Mouse (Mus musculus) stomach, embryonic 15.5 days (tissue): Measurements from ENCODE around the gene Sncb. TPM values are rescaled to one million over a fixed set of nuclear protein-coding genes. Genes with fewer than 3 reads are reported as not detected.

Source experiments
- ATAC-seq: fragments of 200-750 bp; cut with Nextera tagmentation; 2 replicates; pipeline ENCODE4 v1.8.0; 2017; ENCODE audit warnings: low read depth, moderate number of reproducible peaks, moderate TSS enrichment; ENCODE audit not compliant: insufficient read depth, low FRiP score
- H3K27ac ChIP-seq: fragments of 300-500 bp; sonication (generic); 2 replicates; pipeline ENCODE4 v1.5.1; 2015; ENCODE audit warnings: mild to moderate bottlenecking, inconsistent platforms
- H3K27me3 ChIP-seq: fragments of 300-500 bp; sonication (generic); replicated peaks from 2 replicates; pipeline ENCODE4 v1.6.1; 2015; ENCODE audit warnings: inconsistent platforms
- H3K36me3 ChIP-seq: fragments of 300-500 bp; sonication (generic); 2 replicates; pipeline ENCODE4 v1.6.1; 2015; ENCODE audit warnings: inconsistent platforms
- H3K4me1 ChIP-seq: fragments of 300-500 bp; sonication (generic); 2 replicates; pipeline ENCODE4 v1.6.1; 2015; ENCODE audit warnings: inconsistent platforms
- H3K4me2 ChIP-seq: fragments of 300-500 bp; sonication (generic); 2 replicates; pipeline ENCODE4 v1.6.1; 2015; ENCODE audit warnings: mild to moderate bottlenecking, inconsistent platforms
- H3K4me3 ChIP-seq: fragments of 300-500 bp; sonication (generic); replicated peaks from 2 replicates; pipeline ENCODE4 v1.5.1; 2015; ENCODE audit warnings: inconsistent platforms
- H3K9ac ChIP-seq: fragments of 300-500 bp; sonication (generic); 2 replicates; pipeline ENCODE4 v1.6.1; 2015; ENCODE audit warnings: inconsistent platforms
- H3K9me3 ChIP-seq: fragments of 300-500 bp; sonication (generic); 2 replicates; pipeline ENCODE4 v1.6.1; 2016; ENCODE audit warnings: inconsistent platforms
- WGBS: fragments of 180-500 bp; shearing (Covaris S2); methylation state at CpG from one replicate; pipeline ENCODE4 v1.1.7; 2015; 5-methylcytosine and 5-hydroxymethylcytosine counted together
- polyA plus RNA-seq: library from polyadenylated mRNA; unstranded; fragments of >200 nt; fragmentation: Nextera tagmentation; extraction: Ambion mirVana; gene quantifications from 2 replicates; pipeline ENCODE4 v1.2.1, GENCODE M21; 2015

Sncb gene
- 0.21 and 0.37 TPM in 2 replicates for polyA plus RNA-seq

- peaks cover 49% of the 10 kb centered on the region for H3K27me3 ChIP-seq
- H3K27ac ChIP-seq: no peak within 1 kb of the TSS
- H3K36me3 ChIP-seq: no peaks in the 10 kb centered on the region
- no peak for ATAC-seq
- H3K9me3 ChIP-seq: no peaks in the 10 kb centered on the region
- H3K4me1 ChIP-seq: peaks cover 4% of the 10 kb centered on the region; the same call in 1 of the 2 replicates
- H3K4me2 ChIP-seq: peak within 1 kb of the TSS; percentile 43
- WGBS: 1% methylated on average over 35 of the region's 35 CpGs
- H3K9ac ChIP-seq: no peak within 1 kb of the TSS
- H3K4me3 ChIP-seq: peak within 1 kb of the TSS; percentile 23
These were observed at the start of gene Sncb for GRCm38 (mm10) chr13:54766192-54766768. Sncb (minus strand) TSS chr13:54766595.

GRCm38 (mm10) chr13:54813381-54813780 is 47.0 kb upstream of the Sncb start:
- Histone ChIP-seq H3K9me3 (no peaks in the 10 kb centered on the region), H3K4me3 (no peak overlapping the region), H3K9ac (no peak overlapping the region), H3K27ac (no peak overlapping the region), H3K4me2 (no peak overlapping the region), H3K4me1 (no peaks in the 10 kb centered on the region), H3K36me3 (no peaks in the 10 kb centered on the region), H3K27me3 (no peaks in the 10 kb centered on the region)
- WGBS: 76% methylated on average over 9 of the region's 9 CpGs
- ATAC-seq: no peak

GRCm38 (mm10) chr13:54811476-54811875 is 45.1 kb upstream of the Sncb start:
- 0 out of 2 replicates have a peak, but pooled peaks cover under 1% of the 10 kb centered on the region for H3K27me3 ChIP-seq
- no peak overlapping the region for H3K4me3 ChIP-seq
- 56% methylated on average over 7 of the region's 7 CpGs for WGBS
- H3K27ac ChIP-seq: no peak overlapping the region
- no peak for ATAC-seq
- H3K36me3 ChIP-seq: no peaks in the 10 kb centered on the region
- H3K9ac ChIP-seq: no peak overlapping the region
- no peak overlapping the region for H3K4me2 ChIP-seq
- no peaks in the 10 kb centered on the region for H3K4me1 ChIP-seq
- H3K9me3 ChIP-seq: no peaks in the 10 kb centered on the region

- no peaks in the 10 kb centered on the region for H3K9me3 ChIP-seq
- H3K9ac ChIP-seq: no peak overlapping the region
- H3K27me3 ChIP-seq: 0 out of 2 replicates have a peak, but pooled peaks cover 9% of the 10 kb centered on the region
- ATAC-seq: no peak
- no peak overlapping the region for H3K4me2 ChIP-seq
- WGBS: 70% methylated on average over 12 of the region's 12 CpGs
- H3K4me3 ChIP-seq: no peak overlapping the region
- no peaks in the 10 kb centered on the region for H3K4me1 ChIP-seq
- H3K36me3 ChIP-seq: no peaks in the 10 kb centered on the region
- no peak overlapping the region for H3K27ac ChIP-seq
These were observed 41.7 kb upstream of the Sncb start for GRCm38 (mm10) chr13:54808067-54808466.

- H3K4me1 ChIP-seq: no peaks in the 10 kb centered on the region
- no peaks in the 10 kb centered on the region for H3K36me3 ChIP-seq
- WGBS: 32% methylated on average over 13 of the region's 13 CpGs
- H3K27me3 ChIP-seq: 0 out of 2 replicates have a peak, but pooled peaks cover 9% of the 10 kb centered on the region
- no peak overlapping the region for H3K4me3 ChIP-seq
- H3K9me3 ChIP-seq: no peaks in the 10 kb centered on the region
- no peak for ATAC-seq
- no peak overlapping the region for H3K4me2 ChIP-seq
- no peak overlapping the region for H3K9ac ChIP-seq
- no peak overlapping the region for H3K27ac ChIP-seq
These were observed 40.1 kb upstream of the Sncb start for GRCm38 (mm10) chr13:54806434-54806976.

GRCm38 (mm10) chr13:54805134-54805838 is 38.9 kb upstream of the Sncb start:
- WGBS: 38% methylated on average over 21 of the region's 21 CpGs
- no peak overlapping the region for H3K4me2 ChIP-seq
- H3K4me3 ChIP-seq: no peak overlapping the region
- H3K27ac ChIP-seq: no peak overlapping the region
- no peak overlapping the region for H3K9ac ChIP-seq
- H3K36me3 ChIP-seq: no peaks in the 10 kb centered on the region
- no peaks in the 10 kb centered on the region for H3K4me1 ChIP-seq
- H3K27me3 ChIP-seq: 0 out of 2 replicates have a peak, but pooled peaks cover 9% of the 10 kb centered on the region
- no peaks in the 10 kb centered on the region for H3K9me3 ChIP-seq
- ATAC-seq: no peak

- ATAC-seq: no peak
- Histone ChIP-seq H3K4me2 (no peak overlapping the region), H3K27ac (no peak overlapping the region), H3K9me3 (no peaks in the 10 kb centered on the region), H3K4me1 (peaks cover 2% of the 10 kb centered on the region; the same call in 1 of the 2 replicates), H3K27me3 (0 out of 2 replicates have a peak, but pooled peaks cover 9% of the 10 kb centered on the region), H3K36me3 (no peaks in the 10 kb centered on the region), H3K9ac (no peak overlapping the region), H3K4me3 (no peak overlapping the region)
- 78% methylated on average over 6 of the region's 6 CpGs for WGBS
These were observed 36.6 kb upstream of the Sncb start for GRCm38 (mm10) chr13:54803010-54803409.

GRCm38 (mm10) chr13:54800206-54800605 is 33.8 kb upstream of the Sncb start:
- ATAC-seq: no peak
- H3K9me3 ChIP-seq: no peaks in the 10 kb centered on the region
- 45% methylated on average over 4 of the region's 4 CpGs for WGBS
- no peak overlapping the region for H3K4me2 ChIP-seq
- peaks cover 2% of the 10 kb centered on the region; the same call in 1 of the 2 replicates for H3K4me1 ChIP-seq
- H3K9ac ChIP-seq: no peak overlapping the region
- no peak overlapping the region for H3K4me3 ChIP-seq
- no peaks in the 10 kb centered on the region for H3K27me3 ChIP-seq
- no peak overlapping the region for H3K27ac ChIP-seq
- no peaks in the 10 kb centered on the region for H3K36me3 ChIP-seq

GRCm38 (mm10) chr13:54799701-54800100 is 33.3 kb upstream of the Sncb start:
- Histone ChIP-seq H3K36me3 (no peaks in the 10 kb centered on the region), H3K4me2 (peak overlapping the region; percentile 30), H3K27ac (no peak overlapping the region), H3K4me3 (no peak overlapping the region), H3K4me1 (peaks cover 2% of the 10 kb centered on the region; the same call in 1 of the 2 replicates), H3K27me3 (no peaks in the 10 kb centered on the region), H3K9ac (no peak overlapping the region), H3K9me3 (no peaks in the 10 kb centered on the region)
- 22% methylated on average over 9 of the region's 9 CpGs for WGBS
- ATAC-seq: no peak

GRCm38 (mm10) chr13:54798740-54799139 is 32.3 kb upstream of the Sncb start:
- no peak for ATAC-seq
- H3K36me3 ChIP-seq: no peaks in the 10 kb centered on the region
- no peak overlapping the region for H3K4me3 ChIP-seq
- H3K4me1 ChIP-seq: peaks cover 2% of the 10 kb centered on the region; the same call in 1 of the 2 replicates
- H3K27me3 ChIP-seq: no peaks in the 10 kb centered on the region
- H3K9me3 ChIP-seq: no peaks in the 10 kb centered on the region
- no peak overlapping the region for H3K4me2 ChIP-seq
- 66% methylated on average over 10 of the region's 10 CpGs for WGBS
- no peak overlapping the region for H3K9ac ChIP-seq
- no peak overlapping the region for H3K27ac ChIP-seq

GRCm38 (mm10) chr13:54797861-54798643 is 31.7 kb upstream of the Sncb start:
- WGBS: 79% methylated on average over 16 of the region's 16 CpGs

More at GRCm38 (mm10) chr13:54797861-54798643, 31.7 kb upstream of the Sncb start:
- Histone ChIP-seq H3K4me1 (peaks cover 2% of the 10 kb centered on the region; the same call in 1 of the 2 replicates), H3K9ac (no peak overlapping the region), H3K27me3 (no peaks in the 10 kb centered on the region), H3K36me3 (no peaks in the 10 kb centered on the region), H3K9me3 (no peaks in the 10 kb centered on the region), H3K27ac (no peak overlapping the region), H3K4me2 (no peak overlapping the region), H3K4me3 (no peak overlapping the region)
- no peak for ATAC-seq
